Mouse (Mus musculus) myocyte (in vitro differentiated cells): ENCODE results near the gene Osbpl11. TPM values are rescaled to one million over a fixed set of nuclear protein-coding genes. Genes with fewer than 3 reads are reported as not detected.

ENCODE experiments used
- H3K27me3 ChIP-seq: one replicate; pipeline ENCODE4 v1.6.1; 2011; ENCODE audit not compliant: control insufficient read depth, insufficient read depth, insufficient read length
- H3K36me3 ChIP-seq: one replicate; pipeline ENCODE4 v1.6.1; 2011; ENCODE audit not compliant: control insufficient read depth, insufficient read depth
- H3K4me2 ChIP-seq: one replicate; pipeline ENCODE4 v1.6.1; 2011; ENCODE audit warnings: low read depth, control low read depth
- H3K4me3 ChIP-seq: one replicate; pipeline ENCODE4 v1.5.1; 2011; ENCODE audit warnings: mild to moderate bottlenecking, control low read depth, moderate library complexity
- H3K79me2 ChIP-seq: one replicate; pipeline ENCODE4 v1.6.1; 2011; ENCODE audit not compliant: control insufficient read depth, insufficient read depth
- H3ac ChIP-seq: one replicate; pipeline ENCODE4 v1.6.1; 2011; ENCODE audit not compliant: control insufficient read depth, insufficient read length
- CEBPB ChIP-seq: IDR thresholded peaks from 2 replicates; pipeline ENCODE4 v1.6.1; 2011; ENCODE audit warnings: mild to moderate bottlenecking, moderate library complexity; ENCODE audit not compliant: poor library complexity, insufficient read depth, severe bottlenecking
- E2F4 ChIP-seq: IDR thresholded peaks from one replicate; pipeline ENCODE4 v1.6.1; 2011; ENCODE audit warnings: mild to moderate bottlenecking, control low read depth, moderate library complexity; ENCODE audit not compliant: insufficient read depth
- MAX ChIP-seq: IDR thresholded peaks from one replicate; pipeline ENCODE4 v1.6.1; 2011; ENCODE audit warnings: low read depth, mild to moderate bottlenecking, control low read depth
- MYOD1 ChIP-seq, 3 experiments: IDR thresholded peaks; one replicate each; pipeline ENCODE4 v1.6.1; 2011; ENCODE audit warnings: control low read depth in 2 of 3, low read depth in 2 of 3, mild to moderate bottlenecking in 2 of 3, moderate library complexity in 1 of 3; ENCODE audit not compliant: insufficient read length in 2 of 3, control insufficient read depth in 1 of 3
- MYOG ChIP-seq, 3 experiments: IDR thresholded peaks; one replicate each; pipeline ENCODE4 v1.6.1; 2011; ENCODE audit warnings: control low read depth in 2 of 3, low read depth in 2 of 3, mild to moderate bottlenecking in 2 of 3; ENCODE audit not compliant: insufficient read length in 2 of 3, control insufficient read depth in 1 of 3, insufficient read depth in 1 of 3
- POLR2A ChIP-seq: IDR thresholded peaks from one replicate; pipeline ENCODE4 v1.6.1; 2011; ENCODE audit warnings: low read depth, mild to moderate bottlenecking, control low read depth, moderate library complexity; ENCODE audit not compliant: insufficient read length
- POLR2AphosphoS2 ChIP-seq: IDR thresholded peaks from one replicate; pipeline ENCODE4 v1.6.1; 2011; ENCODE audit warnings: low read depth, control low read depth; ENCODE audit not compliant: insufficient read length
- REST ChIP-seq: IDR thresholded peaks from one replicate; pipeline ENCODE4 v1.6.1; 2011; ENCODE audit warnings: mild to moderate bottlenecking, control low read depth, moderate library complexity; ENCODE audit not compliant: insufficient read depth, insufficient read length
- SRF ChIP-seq: IDR thresholded peaks from one replicate; pipeline ENCODE4 v1.6.1; 2011; ENCODE audit warnings: low read depth; ENCODE audit not compliant: control insufficient read depth, insufficient read length
- TCF12 ChIP-seq: IDR thresholded peaks from one replicate; pipeline ENCODE4 v1.6.1; 2011; ENCODE audit warnings: mild to moderate bottlenecking, control low read depth; ENCODE audit not compliant: poor library complexity, insufficient read depth, severe bottlenecking
- TCF3 ChIP-seq: IDR thresholded peaks from one replicate; pipeline ENCODE4 v1.6.1; 2011; ENCODE audit warnings: low read depth, control low read depth; ENCODE audit not compliant: insufficient read length
- USF1 ChIP-seq: IDR thresholded peaks from one replicate; pipeline ENCODE4 v1.6.1; 2011; ENCODE audit warnings: low read depth, mild to moderate bottlenecking, control low read depth, moderate library complexity
- polyA plus RNA-seq: library from polyadenylated mRNA; unstranded; fragments of >200 nt; fragmentation: generic; extraction: Trizol; gene quantifications from one replicate; pipeline ENCODE4 v1.2.1, GENCODE M21; 2012; ENCODE audit warnings: missing spikeins

The Osbpl11 gene
- polyA plus RNA-seq, 1 experiment = 8.5 TPM

DNA sequence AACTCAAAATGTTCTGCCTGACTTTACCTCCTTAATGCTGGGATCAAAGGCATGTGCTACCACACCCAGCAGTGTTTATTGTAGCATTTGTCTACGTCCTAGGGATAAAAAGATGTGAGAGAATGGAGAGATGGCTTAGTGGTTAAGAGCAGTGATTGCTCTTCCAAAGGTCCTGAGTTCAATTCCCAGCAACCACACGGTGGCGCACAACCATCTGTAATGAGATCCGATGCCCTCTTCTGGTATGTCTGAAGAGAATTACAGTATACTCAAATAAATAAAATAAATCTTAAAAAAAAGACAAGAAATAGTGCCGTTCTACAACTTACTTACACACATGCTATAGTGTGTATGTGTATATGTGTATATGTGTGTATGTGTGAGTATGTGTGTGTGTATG, 17.3 kb upstream of the Osbpl11 start:
- H3K4me2 ChIP-seq = no peak overlapping the region
- no peaks in the 10 kb centered on the region for H3K36me3 ChIP-seq
- no peaks in the 10 kb centered on the region for H3K79me2 ChIP-seq
- no peak overlapping the region for H3ac ChIP-seq
- H3K4me3 ChIP-seq = no peak overlapping the region
- no peaks in the 10 kb centered on the region for H3K27me3 ChIP-seq
- no peak for TF ChIP-seq MYOG (IDR thresholded peaks at IDR 0.05; ENCODE audit: control insufficient read depth in 1 of 3, insufficient read depth in 1 of 3, insufficient read length in 2 of 3, low read depth in 2 of 3)
- TF ChIP-seq MYOD1 (IDR thresholded peaks at IDR 0.05; ENCODE audit: control insufficient read depth in 1 of 3, insufficient read length in 2 of 3, low read depth in 2 of 3) = no peak
- TF ChIP-seq POLR2AphosphoS2 = no peak
- TF ChIP-seq E2F4 = no peak
- TF ChIP-seq TCF3 = no peak
- no peak for TF ChIP-seq MAX
- no peak for TF ChIP-seq USF1
- no peak for TF ChIP-seq TCF12

DNA sequence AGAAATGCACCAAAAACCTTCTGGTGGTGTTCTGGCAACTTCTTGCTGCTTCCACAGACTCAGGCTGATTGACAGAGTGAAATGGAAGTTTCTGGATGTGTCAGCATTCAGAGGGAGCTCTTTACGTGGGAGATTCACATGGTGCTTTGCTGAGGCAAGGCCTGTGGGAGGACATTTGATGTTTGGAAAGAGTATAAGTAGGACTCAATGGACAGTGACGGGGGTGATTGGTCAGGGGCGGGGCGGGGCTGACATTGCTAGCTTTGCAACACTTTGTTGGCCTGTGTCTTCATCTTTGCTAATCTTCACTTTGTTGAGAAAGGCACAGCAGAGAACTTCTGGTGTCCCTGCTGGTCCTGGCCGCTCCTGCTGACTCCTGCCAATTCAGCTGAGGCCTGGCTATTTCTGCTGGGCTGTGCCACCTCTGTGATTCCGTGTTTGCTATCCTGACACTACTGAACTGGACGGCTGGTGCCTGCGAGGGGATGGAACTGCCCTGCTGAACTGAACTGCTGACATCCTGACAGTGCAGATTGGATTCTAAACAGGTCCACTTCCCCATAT, 15.3 kb upstream of the Osbpl11 start:
- H3K4me3 ChIP-seq = no peak overlapping the region
- no peaks in the 10 kb centered on the region for H3K79me2 ChIP-seq
- no peaks in the 10 kb centered on the region for H3K36me3 ChIP-seq
- TF ChIP-seq USF1 (no peak), E2F4 (no peak), POLR2AphosphoS2 (no peak), MYOG (IDR thresholded peaks at IDR 0.05; ENCODE audit: control insufficient read depth in 1 of 3, insufficient read depth in 1 of 3, insufficient read length in 2 of 3, low read depth in 2 of 3) (no peak), POLR2A (no peak), SRF (no peak), REST (no peak), MYOD1 (IDR thresholded peaks at IDR 0.05; ENCODE audit: control insufficient read depth in 1 of 3, insufficient read length in 2 of 3, low read depth in 2 of 3) (no peak), TCF12 (no peak), TCF3 (no peak)
- no peak overlapping the region for H3K4me2 ChIP-seq
- H3ac ChIP-seq = no peak overlapping the region
- no peaks in the 10 kb centered on the region for H3K27me3 ChIP-seq

DNA sequence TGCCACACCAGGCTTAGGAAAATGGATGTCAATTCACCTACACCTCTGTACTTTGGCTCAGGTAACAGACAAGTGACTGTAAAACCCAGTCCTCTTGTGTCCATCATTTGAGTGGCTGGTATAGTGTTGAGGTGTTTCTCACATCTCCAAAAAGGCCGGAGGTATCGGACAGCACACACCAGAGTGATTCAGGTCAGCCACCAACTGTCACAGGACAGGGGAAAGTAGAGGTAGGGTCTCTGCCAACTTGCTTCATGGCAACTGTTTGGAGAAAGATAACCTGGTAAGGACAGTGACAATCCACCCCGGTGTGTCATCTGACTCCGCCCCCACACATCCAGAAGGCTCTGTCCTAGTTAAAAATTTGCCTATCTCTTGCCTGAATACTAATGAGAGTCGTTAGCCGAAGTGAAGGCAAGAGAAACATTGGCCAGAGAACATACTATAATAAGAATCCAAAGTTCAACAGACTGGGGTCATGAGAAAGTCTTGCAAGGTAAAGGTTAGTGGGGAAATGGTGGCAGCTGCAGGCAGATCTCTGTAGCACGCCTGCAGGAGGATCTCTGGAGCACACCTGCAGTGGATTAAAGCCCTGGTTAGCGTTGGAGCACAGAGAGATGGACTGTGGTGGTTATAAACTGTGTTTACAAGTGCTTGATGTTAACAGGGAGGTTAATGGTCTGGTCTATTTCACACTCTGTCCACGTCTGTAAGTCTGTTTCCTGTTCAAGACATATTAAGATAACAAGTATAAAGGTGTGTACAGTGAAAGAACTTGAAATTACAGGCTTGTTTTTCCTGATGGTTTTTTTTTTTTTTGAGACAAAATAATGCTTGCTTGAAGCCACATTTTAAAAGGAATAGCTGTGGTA, 13.9 kb upstream of the Osbpl11 start:
- no peak overlapping the region for H3ac ChIP-seq
- H3K79me2 ChIP-seq = no peaks in the 10 kb centered on the region
- H3K27me3 ChIP-seq = no peaks in the 10 kb centered on the region
- H3K4me3 ChIP-seq = no peak overlapping the region
- H3K36me3 ChIP-seq = no peaks in the 10 kb centered on the region
- no peak for TF ChIP-seq USF1
- no peak for TF ChIP-seq MYOD1 (IDR thresholded peaks at IDR 0.05; ENCODE audit: control insufficient read depth in 1 of 3, insufficient read length in 2 of 3, low read depth in 2 of 3)
- TF ChIP-seq POLR2AphosphoS2 = no peak
- TF ChIP-seq E2F4 = no peak
- TF ChIP-seq TCF12 = no peak
- TF ChIP-seq SRF = no peak
- no peak for TF ChIP-seq TCF3
- H3K4me2 ChIP-seq = no peak overlapping the region

DNA sequence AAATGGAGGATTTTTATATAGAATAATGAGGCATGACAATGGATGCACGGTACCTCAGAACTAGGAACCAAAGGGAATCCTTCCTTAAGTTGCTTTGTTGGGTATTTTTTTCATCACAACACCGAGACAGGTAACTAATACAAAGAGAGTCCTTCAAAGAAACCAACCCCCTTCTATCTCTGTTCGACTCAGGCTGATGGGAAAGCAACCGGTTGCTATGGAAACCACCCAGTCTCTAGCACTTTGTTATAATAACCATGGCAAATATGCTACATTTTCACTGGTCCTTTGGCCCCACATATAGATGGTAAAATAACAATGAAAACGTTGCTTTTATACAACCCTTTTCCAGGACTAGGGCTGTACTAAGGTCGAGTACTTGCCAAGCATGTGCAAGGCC, 13.1 kb upstream of the Osbpl11 start:
- Histone ChIP-seq H3K36me3 (no peaks in the 10 kb centered on the region), H3ac (no peak overlapping the region), H3K4me3 (no peak overlapping the region), H3K79me2 (no peaks in the 10 kb centered on the region), H3K4me2 (no peak overlapping the region), H3K27me3 (no peaks in the 10 kb centered on the region)
- TF ChIP-seq MYOG (IDR thresholded peaks at IDR 0.05; ENCODE audit: control insufficient read depth in 1 of 3, insufficient read depth in 1 of 3, insufficient read length in 2 of 3, low read depth in 2 of 3) (no peak), MYOD1 (IDR thresholded peaks at IDR 0.05; ENCODE audit: control insufficient read depth in 1 of 3, insufficient read length in 2 of 3, low read depth in 2 of 3) (no peak), E2F4 (no peak), TCF12 (no peak), SRF (no peak), REST (no peak), TCF3 (no peak), POLR2A (no peak), POLR2AphosphoS2 (no peak), MAX (no peak), USF1 (no peak), CEBPB (no peak)
